Mouse (Mus musculus): ENCODE data around the gene Trmu.

- TF ChIP-seq CTCF (IDR thresholded peaks at IDR 0.05; ENCODE audit: low read depth, low read length), result no peak
- TF ChIP-seq POLR2A (IDR thresholded peaks at IDR 0.05; ENCODE audit: extremely low read depth, insufficient read depth, low read length), result no peak
These were observed 56.5 kb downstream of the Trmu start for GRCm38 (mm10) chr15:85935627-85936049.

Measured in liver, adult 2 months (tissue).